Mouse (Mus musculus) liver, embryonic 16.5 days (tissue): Measurements from ENCODE around the gene Megf11. TPM values are rescaled to one million over a fixed set of nuclear protein-coding genes. Genes with fewer than 3 reads are reported as not detected.

Source experiments
- ATAC-seq: fragments of 200-750 bp; cut with Nextera tagmentation; 2 replicates; pipeline ENCODE4 v1.8.0; 2017; ENCODE audit warnings: low read depth, mild to moderate bottlenecking, moderate number of reproducible peaks, moderate library complexity
- H3K27ac ChIP-seq: fragments of 300-500 bp; sonication (generic); 2 replicates; pipeline ENCODE4 v1.5.1; 2014; ENCODE audit warnings: mild to moderate bottlenecking, low read length
- H3K27me3 ChIP-seq: fragments of 300-500 bp; sonication (generic); 2 replicates; pipeline ENCODE4 v1.6.1; 2014; ENCODE audit warnings: low read depth, low read length, mixed read lengths; ENCODE audit not compliant: control insufficient read depth, insufficient read depth
- H3K36me3 ChIP-seq: fragments of 300-500 bp; sonication (generic); 2 replicates; pipeline ENCODE4 v1.6.1; 2014; ENCODE audit warnings: mild to moderate bottlenecking; ENCODE audit not compliant: control insufficient read depth, insufficient read depth
- H3K4me1 ChIP-seq: fragments of 300-500 bp; sonication (generic); 2 replicates; pipeline ENCODE4 v1.6.1; 2014; ENCODE audit warnings: low read depth, low read length, mixed read lengths; ENCODE audit not compliant: control insufficient read depth
- H3K4me2 ChIP-seq: fragments of 300-500 bp; sonication (generic); 2 replicates; pipeline ENCODE4 v1.6.1; 2014; ENCODE audit warnings: low read depth, low read length, mixed read lengths
- H3K4me3 ChIP-seq: fragments of 300-500 bp; sonication (generic); 2 replicates; pipeline ENCODE4 v1.5.1; 2014; ENCODE audit warnings: low read depth, mild to moderate bottlenecking, low read length
- H3K9ac ChIP-seq: fragments of 300-500 bp; sonication (generic); 2 replicates; pipeline ENCODE4 v1.6.1; 2014; ENCODE audit warnings: low read depth, low read length
- H3K9me3 ChIP-seq: fragments of 300-500 bp; sonication (generic); replicated peaks from 2 replicates; pipeline ENCODE4 v1.6.1; 2016; ENCODE audit warnings: low read length; ENCODE audit not compliant: control insufficient read depth
- WGBS: fragments of 180-500 bp; shearing (Covaris S2); extraction: QIAGEN DNeasy Blood & Tissue Kit; methylation state at CpG from one replicate; pipeline ENCODE4 v1.1.7; 2014; ENCODE audit not compliant: insufficient replicate concordance; 5-methylcytosine and 5-hydroxymethylcytosine counted together
- polyA plus RNA-seq: library from polyadenylated mRNA; unstranded; fragments of >200 nt; fragmentation: Nextera tagmentation; extraction: Ambion mirVana; gene quantifications from 2 replicates; pipeline ENCODE4 v1.2.1, GENCODE M21; 2015

Gene Megf11
- polyA plus RNA-seq, 1 experiment from 2014 or later = 0.51 TPM

DNA sequence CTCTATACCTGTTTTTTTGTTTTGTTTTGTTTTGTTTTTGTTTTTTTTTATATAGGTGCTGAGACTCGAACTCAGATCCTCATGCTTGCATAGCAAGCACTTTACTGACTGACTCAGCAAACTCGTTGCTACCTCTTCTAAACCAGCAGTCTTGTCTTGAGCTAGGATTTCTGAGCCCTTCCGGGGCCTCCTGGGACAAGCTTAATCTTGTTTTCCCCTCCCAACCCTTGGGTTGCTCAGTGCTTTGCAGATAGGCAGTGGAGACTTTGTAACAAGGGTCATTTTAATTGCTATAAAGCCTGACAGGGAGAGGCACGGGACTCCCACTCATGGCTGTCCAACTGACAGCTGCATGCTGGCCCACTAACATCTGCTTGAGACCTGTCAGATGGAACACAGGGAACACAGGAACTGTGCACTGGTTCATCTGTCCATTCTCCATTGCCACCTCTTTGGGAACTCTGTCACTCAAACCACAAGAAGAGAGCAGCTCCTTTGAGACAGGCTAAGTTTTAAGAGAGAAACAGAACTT is 147.4 kb downstream of the Megf11 start:
- no peaks in the 10 kb centered on the region for H3K36me3 ChIP-seq
- peak overlapping the region; percentile 99 for H3K27ac ChIP-seq
- ATAC-seq = peak; percentile 11; the same call in 1 of the 2 replicates
- H3K9ac ChIP-seq = peak overlapping the region; percentile 36
- peak overlapping the region; percentile 59; the same call in 1 of the 2 replicates for H3K4me2 ChIP-seq
- no peaks in the 10 kb centered on the region for H3K27me3 ChIP-seq
- H3K4me1 ChIP-seq = peaks cover 61% of the 10 kb centered on the region
- H3K9me3 ChIP-seq = no peaks in the 10 kb centered on the region
- no peak overlapping the region for H3K4me3 ChIP-seq
- WGBS = 24% methylated on average over 4 of the region's 4 CpGs

- peak; percentile 90 for ATAC-seq
- WGBS = 15% methylated on average over 15 of the region's 15 CpGs
- peak overlapping the region; percentile 99 for H3K27ac ChIP-seq
- H3K27me3 ChIP-seq = no peaks in the 10 kb centered on the region
- no peaks in the 10 kb centered on the region for H3K36me3 ChIP-seq
- no peaks in the 10 kb centered on the region for H3K9me3 ChIP-seq
- H3K4me1 ChIP-seq = peaks cover 61% of the 10 kb centered on the region
- H3K4me2 ChIP-seq = peak overlapping the region; percentile 59
- H3K4me3 ChIP-seq = peak overlapping the region; percentile 18
- peak overlapping the region; percentile 63 for H3K9ac ChIP-seq
These were observed 148.2 kb downstream of the Megf11 start for GRCm38 (mm10) chr9:64533488-64534119.

GRCm38 (mm10) chr9:64534313-64534712 is 148.9 kb downstream of the Megf11 start:
- peak overlapping the region; percentile 99 for H3K27ac ChIP-seq
- H3K9ac ChIP-seq = peak overlapping the region; percentile 63
- 39% methylated on average over 6 of the region's 6 CpGs for WGBS
- H3K36me3 ChIP-seq = no peaks in the 10 kb centered on the region
- H3K9me3 ChIP-seq = no peaks in the 10 kb centered on the region
- peak; percentile 19 for ATAC-seq
- peak overlapping the region; percentile 59 for H3K4me2 ChIP-seq
- H3K4me1 ChIP-seq = peaks cover 61% of the 10 kb centered on the region
- no peaks in the 10 kb centered on the region for H3K27me3 ChIP-seq
- H3K4me3 ChIP-seq = no peak overlapping the region

DNA sequence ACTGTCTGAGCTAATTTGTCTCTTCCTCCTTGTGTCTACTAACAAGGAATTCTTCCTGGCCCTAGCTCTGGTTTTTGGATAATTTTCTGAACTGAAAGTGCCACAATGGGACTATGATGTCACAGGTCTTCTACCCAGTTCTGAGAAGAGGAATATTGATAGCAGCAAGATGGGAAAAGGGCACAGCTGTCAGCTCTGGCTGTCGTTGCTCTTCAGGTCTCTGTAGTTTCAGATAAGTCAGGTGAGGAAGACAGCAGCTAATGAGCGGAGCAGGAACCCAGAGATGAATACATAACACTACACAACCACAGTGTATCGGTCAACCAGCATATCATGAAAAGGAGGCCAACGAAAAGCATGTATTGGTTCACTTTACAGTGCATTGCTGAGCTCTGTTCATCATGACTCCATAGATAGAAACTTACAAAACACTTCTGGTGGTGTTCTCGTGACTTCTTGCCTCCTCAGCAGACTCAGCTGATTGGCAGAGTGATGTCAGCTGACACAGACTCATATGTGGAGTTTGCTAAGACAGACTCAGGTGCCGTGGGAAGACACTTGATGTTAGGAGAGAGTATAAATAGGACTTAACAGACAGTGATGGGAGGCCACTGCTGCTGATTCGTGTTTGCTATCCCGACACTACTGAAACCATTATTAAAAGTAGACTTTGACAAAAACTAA is 149.6 kb downstream of the Megf11 start:
- no peaks in the 10 kb centered on the region for H3K36me3 ChIP-seq
- no peak for ATAC-seq
- no peaks in the 10 kb centered on the region for H3K9me3 ChIP-seq
- no peak overlapping the region for H3K4me3 ChIP-seq
- peak overlapping the region; percentile 99 for H3K27ac ChIP-seq
- peaks cover 60% of the 10 kb centered on the region for H3K4me1 ChIP-seq
- H3K4me2 ChIP-seq = no peak overlapping the region
- WGBS = 52% methylated on average over 8 of the region's 8 CpGs
- H3K9ac ChIP-seq = peak overlapping the region; percentile 63; the same call in 1 of the 2 replicates
- no peaks in the 10 kb centered on the region for H3K27me3 ChIP-seq

DNA sequence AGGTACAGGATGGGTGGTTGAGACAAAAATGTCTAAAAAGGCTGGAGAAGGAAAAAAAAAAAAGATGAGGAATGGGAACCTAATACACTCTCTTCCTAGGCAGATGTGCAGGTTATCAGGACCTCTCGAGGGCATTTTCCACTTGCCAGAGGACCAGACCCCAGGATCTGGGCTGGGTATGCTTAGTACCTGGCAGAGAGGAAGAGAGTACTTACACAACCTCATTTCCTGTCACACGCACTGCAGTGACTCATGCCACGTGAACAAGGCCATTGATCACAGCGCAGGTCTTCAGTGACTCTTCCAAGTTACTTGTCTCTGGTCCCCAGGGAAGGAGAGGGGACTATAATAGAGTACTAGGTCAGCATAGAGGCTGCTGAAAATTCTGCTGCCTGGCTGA is 152.4 kb downstream of the Megf11 start:
- H3K4me1 ChIP-seq = peaks cover 38% of the 10 kb centered on the region
- 48% methylated on average over 4 of the region's 4 CpGs for WGBS

GRCm38 (mm10) chr9:64542246-64542645 is 156.8 kb downstream of the Megf11 start:
- Histone ChIP-seq H3K4me2 (no peak overlapping the region), H3K27me3 (no peaks in the 10 kb centered on the region)

More for the DNA sequence above, 152.4 kb downstream of the Megf11 start:
- H3K9me3 ChIP-seq = no peaks in the 10 kb centered on the region
- no peaks in the 10 kb centered on the region for H3K36me3 ChIP-seq
- H3K4me2 ChIP-seq = no peak overlapping the region
- H3K9ac ChIP-seq = no peak overlapping the region
- ATAC-seq = no peak
- H3K27me3 ChIP-seq = no peaks in the 10 kb centered on the region
- H3K27ac ChIP-seq = no peak overlapping the region
- no peak overlapping the region for H3K4me3 ChIP-seq

DNA sequence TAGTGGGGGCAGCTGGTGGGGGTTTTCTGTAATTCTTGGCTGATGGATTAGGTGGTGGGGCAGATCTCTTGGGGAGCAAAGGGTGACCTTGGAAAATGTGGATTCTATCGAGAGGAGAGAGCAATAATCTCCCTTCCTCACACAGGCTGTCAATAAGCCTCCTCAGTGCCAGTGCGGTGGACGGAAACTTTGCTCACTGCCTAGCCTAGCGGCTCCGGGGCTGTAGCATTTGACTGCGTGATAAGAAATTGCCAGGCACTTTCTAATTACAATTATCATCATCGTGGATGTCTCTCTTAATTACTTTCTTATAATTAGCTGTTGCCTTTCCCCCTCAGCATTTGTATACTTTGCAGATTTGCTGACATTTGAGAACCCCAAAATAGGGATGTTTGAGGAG is 157.7 kb downstream of the Megf11 start:
- ATAC-seq = no peak
- no peaks in the 10 kb centered on the region for H3K9me3 ChIP-seq
- H3K27ac ChIP-seq = no peak overlapping the region
- H3K4me1 ChIP-seq = peaks cover 4% of the 10 kb centered on the region; the same call in 1 of the 2 replicates
- no peaks in the 10 kb centered on the region for H3K27me3 ChIP-seq
- 21% methylated on average over 7 of the region's 7 CpGs for WGBS
- H3K4me2 ChIP-seq = no peak overlapping the region
- H3K9ac ChIP-seq = no peak overlapping the region
- H3K36me3 ChIP-seq = no peaks in the 10 kb centered on the region
- H3K4me3 ChIP-seq = no peak overlapping the region

More at GRCm38 (mm10) chr9:64542246-64542645, 156.8 kb downstream of the Megf11 start:
- Histone ChIP-seq H3K27ac (no peak overlapping the region), H3K9me3 (no peaks in the 10 kb centered on the region), H3K4me3 (no peak overlapping the region), H3K4me1 (peaks cover 4% of the 10 kb centered on the region; the same call in 1 of the 2 replicates), H3K9ac (0 out of 2 replicates have a peak overlapping the region, but pooled peaks have one; percentile 8), H3K36me3 (no peaks in the 10 kb centered on the region)
- WGBS = 72% methylated on average over 4 of the region's 4 CpGs
- no peak for ATAC-seq

GRCm38 (mm10) chr9:64546344-64546991 is 161.0 kb downstream of the Megf11 start:
- Histone ChIP-seq H3K36me3 (no peaks in the 10 kb centered on the region), H3K9me3 (no peaks in the 10 kb centered on the region), H3K4me3 (no peak overlapping the region), H3K27ac (no peak overlapping the region), H3K27me3 (no peaks in the 10 kb centered on the region), H3K4me2 (no peak overlapping the region), H3K4me1 (peaks cover 4% of the 10 kb centered on the region; the same call in 1 of the 2 replicates), H3K9ac (no peak overlapping the region)
- 48% methylated on average over 7 of the region's 7 CpGs for WGBS
- ATAC-seq = no peak
